Mouse (Mus musculus): ENCODE data around the gene Tsc1. TPM values are rescaled to one million over a fixed set of nuclear protein-coding genes. Genes with fewer than 3 reads are reported as not detected.
A peak's percentile ranks its signal among the peaks of the same experiment; 100 is the strongest.

Tsc1 gene
- 38.6 and 40.3 TPM in 2 replicates for polyA plus RNA-seq (2015; fragmentation: Nextera tagmentation; extraction: Ambion mirVana)

- peak within 1 kb of the TSS; percentile 75 for H3K4me2 ChIP-seq
- H3K9me3 ChIP-seq: no peaks in the 10 kb centered on the region
- ATAC-seq (replicated peaks): peak; percentile 93
- 2% methylated on average over 47 of the region's 47 CpGs for WGBS
- H3K4me1 ChIP-seq: peaks cover 33% of the 10 kb centered on the region
- H3K4me3 ChIP-seq: peak within 1 kb of the TSS; percentile 94
- no peaks in the 10 kb centered on the region for H3K36me3 ChIP-seq (replicated peaks)
- peak within 1 kb of the TSS; percentile 79 for H3K9ac ChIP-seq
- peak within 1 kb of the TSS; percentile 91 for H3K27ac ChIP-seq
- no peaks in the 10 kb centered on the region for H3K27me3 ChIP-seq (replicated peaks)
Observed at GRCm38 (mm10) chr2:28640461-28641424, at the start of gene Tsc1. Gene Tsc1, plus strand, starts transcription at chr2:28641228.

- 79% methylated on average over 2 of the region's 2 CpGs for WGBS
- no peaks in the 10 kb centered on the region for H3K4me1 ChIP-seq
- H3K27ac ChIP-seq: no peak overlapping the region
- no peak overlapping the region for H3K4me3 ChIP-seq
- no peak for ATAC-seq (replicated peaks)
- no peaks in the 10 kb centered on the region for H3K36me3 ChIP-seq (replicated peaks)
- H3K9ac ChIP-seq: no peak overlapping the region
- H3K4me2 ChIP-seq: no peak overlapping the region
- 0 out of 2 replicates have a peak, but pooled peaks cover 4% of the 10 kb centered on the region for H3K27me3 ChIP-seq (replicated peaks)
- 0 out of 2 replicates have a peak, but pooled peaks cover 3% of the 10 kb centered on the region for H3K9me3 ChIP-seq
Observed at GRCm38 (mm10) chr2:28591479-28591878, 49.5 kb upstream of the Tsc1 start.

- H3K4me1 ChIP-seq: no peaks in the 10 kb centered on the region
- ATAC-seq (replicated peaks): no peak
- WGBS: 8% methylated on average over 15 of the region's 15 CpGs
- no peak overlapping the region for H3K27ac ChIP-seq
- H3K27me3 ChIP-seq (replicated peaks): 0 out of 2 replicates have a peak, but pooled peaks cover 4% of the 10 kb centered on the region
- H3K9me3 ChIP-seq: 0 out of 2 replicates have a peak, but pooled peaks cover 3% of the 10 kb centered on the region
- no peaks in the 10 kb centered on the region for H3K36me3 ChIP-seq (replicated peaks)
- no peak overlapping the region for H3K4me3 ChIP-seq
- H3K9ac ChIP-seq: no peak overlapping the region
- no peak overlapping the region for H3K4me2 ChIP-seq
Observed at GRCm38 (mm10) chr2:28592809-28593208, 48.2 kb upstream of the Tsc1 start.

- Histone ChIP-seq H3K4me2 (no peak overlapping the region), H3K4me1 (no peaks in the 10 kb centered on the region), H3K27me3 (replicated peaks) (0 out of 2 replicates have a peak, but pooled peaks cover 4% of the 10 kb centered on the region), H3K4me3 (no peak overlapping the region), H3K36me3 (replicated peaks) (no peaks in the 10 kb centered on the region), H3K27ac (no peak overlapping the region), H3K9me3 (no peaks in the 10 kb centered on the region), H3K9ac (no peak overlapping the region)
- ATAC-seq (replicated peaks): no peak
- WGBS: 81% methylated on average over 7 of the region's 7 CpGs
Observed at GRCm38 (mm10) chr2:28596021-28596420, 45.0 kb upstream of the Tsc1 start.

- Histone ChIP-seq H3K4me1 (no peaks in the 10 kb centered on the region), H3K36me3 (replicated peaks) (no peaks in the 10 kb centered on the region), H3K9me3 (no peaks in the 10 kb centered on the region), H3K27ac (no peak overlapping the region), H3K4me3 (no peak overlapping the region), H3K9ac (no peak overlapping the region), H3K4me2 (no peak overlapping the region), H3K27me3 (replicated peaks) (0 out of 2 replicates have a peak, but pooled peaks cover 4% of the 10 kb centered on the region)
- no peak for ATAC-seq (replicated peaks)
- 91% methylated on average over 7 of the region's 7 CpGs for WGBS
Observed at GRCm38 (mm10) chr2:28596998-28597397, 44.0 kb upstream of the Tsc1 start.

- Histone ChIP-seq H3K4me2 (no peak overlapping the region), H3K36me3 (replicated peaks) (no peaks in the 10 kb centered on the region), H3K9me3 (no peaks in the 10 kb centered on the region), H3K27ac (no peak overlapping the region), H3K9ac (no peak overlapping the region), H3K4me1 (no peaks in the 10 kb centered on the region), H3K4me3 (no peak overlapping the region), H3K27me3 (replicated peaks) (no peaks in the 10 kb centered on the region)
- no peak for ATAC-seq (replicated peaks)
- WGBS: 75% methylated on average over 7 of the region's 7 CpGs
Observed at GRCm38 (mm10) chr2:28597733-28598547, 43.1 kb upstream of the Tsc1 start.

GRCm38 (mm10) chr2:28598692-28599568, 42.1 kb upstream of the Tsc1 start:
- ATAC-seq (replicated peaks): no peak
- no peak overlapping the region for H3K27ac ChIP-seq
- no peaks in the 10 kb centered on the region for H3K27me3 ChIP-seq (replicated peaks)
- no peak overlapping the region for H3K4me2 ChIP-seq
- H3K4me1 ChIP-seq: no peaks in the 10 kb centered on the region
- no peaks in the 10 kb centered on the region for H3K9me3 ChIP-seq
- H3K9ac ChIP-seq: no peak overlapping the region
- WGBS: 67% methylated on average over 12 of the region's 12 CpGs
- H3K36me3 ChIP-seq (replicated peaks): no peaks in the 10 kb centered on the region
- no peak overlapping the region for H3K4me3 ChIP-seq

- no peak for ATAC-seq (replicated peaks)
- Histone ChIP-seq H3K9me3 (no peaks in the 10 kb centered on the region), H3K4me2 (no peak overlapping the region), H3K4me3 (no peak overlapping the region), H3K27me3 (replicated peaks) (no peaks in the 10 kb centered on the region), H3K36me3 (replicated peaks) (no peaks in the 10 kb centered on the region), H3K4me1 (no peaks in the 10 kb centered on the region), H3K27ac (no peak overlapping the region), H3K9ac (no peak overlapping the region)
- WGBS: 77% methylated on average over 6 of the region's 6 CpGs
Observed at GRCm38 (mm10) chr2:28599569-28599900, 41.5 kb upstream of the Tsc1 start.

- H3K36me3 ChIP-seq (replicated peaks): no peaks in the 10 kb centered on the region
- 55% methylated on average over 12 of the region's 12 CpGs for WGBS
- H3K4me3 ChIP-seq: no peak overlapping the region
- H3K9ac ChIP-seq: no peak overlapping the region
- H3K4me1 ChIP-seq: no peaks in the 10 kb centered on the region
- H3K27me3 ChIP-seq (replicated peaks): no peaks in the 10 kb centered on the region
- H3K4me2 ChIP-seq: no peak overlapping the region
- no peak for ATAC-seq (replicated peaks)
- H3K9me3 ChIP-seq: no peaks in the 10 kb centered on the region
- no peak overlapping the region for H3K27ac ChIP-seq
Observed at GRCm38 (mm10) chr2:28601720-28602590, 39.1 kb upstream of the Tsc1 start.

- Histone ChIP-seq H3K9me3 (no peaks in the 10 kb centered on the region), H3K4me3 (no peak overlapping the region), H3K36me3 (replicated peaks) (no peaks in the 10 kb centered on the region), H3K27me3 (replicated peaks) (no peaks in the 10 kb centered on the region), H3K4me1 (no peaks in the 10 kb centered on the region), H3K4me2 (no peak overlapping the region), H3K27ac (no peak overlapping the region), H3K9ac (no peak overlapping the region)
- no peak for ATAC-seq (replicated peaks)
- 90% methylated on average over 5 of the region's 5 CpGs for WGBS
Observed at GRCm38 (mm10) chr2:28603542-28603941, 37.5 kb upstream of the Tsc1 start.

Data from midbrain, embryonic 15.5 days (tissue).